Mouse (Mus musculus) E14TG2a.4 (cell line): ENCODE data around the gene Kcnk7.
"Not testable (repeated sequence)": the region's sequence is repeated elsewhere in the genome, so short reads cannot be mapped to it uniquely, and the experiment has no call there.

Source experiments
- H3K27me3 ChIP-seq: 2 replicates; pipeline ENCODE4 v1.6.1; 2014; ENCODE audit warnings: low read length, control low read depth; ENCODE audit not compliant: insufficient read depth
- H3K36me3 ChIP-seq: 2 replicates; pipeline ENCODE4 v1.6.1; 2014; ENCODE audit warnings: low read length, control low read depth; ENCODE audit not compliant: insufficient read depth
- H3K4me1 ChIP-seq: replicated peaks from 2 replicates; pipeline ENCODE4 v1.6.1; 2014; ENCODE audit warnings: low read depth, low read length, control low read depth
- H3K4me3 ChIP-seq: replicated peaks from 2 replicates; pipeline ENCODE4 v1.5.1; 2014; ENCODE audit warnings: mild to moderate bottlenecking, low read length
- H3K9me3 ChIP-seq: 2 replicates; pipeline ENCODE4 v1.6.1; 2014; ENCODE audit warnings: low read length, control low read depth
- CTCF ChIP-seq: conservative IDR thresholded peaks from 2 replicates; pipeline ENCODE4 v1.5.1; 2014; ENCODE audit warnings: low read length
- NANOG ChIP-seq: IDR thresholded peaks from 2 replicates; pipeline ENCODE4 v1.6.1; 2014; ENCODE audit warnings: borderline replicate concordance, low read length, mixed read lengths
- POU5F1 ChIP-seq: IDR thresholded peaks from 2 replicates; pipeline ENCODE4 v1.6.1; 2014; ENCODE audit warnings: low read length, borderline replicate concordance

The Kcnk7 gene

DNA sequence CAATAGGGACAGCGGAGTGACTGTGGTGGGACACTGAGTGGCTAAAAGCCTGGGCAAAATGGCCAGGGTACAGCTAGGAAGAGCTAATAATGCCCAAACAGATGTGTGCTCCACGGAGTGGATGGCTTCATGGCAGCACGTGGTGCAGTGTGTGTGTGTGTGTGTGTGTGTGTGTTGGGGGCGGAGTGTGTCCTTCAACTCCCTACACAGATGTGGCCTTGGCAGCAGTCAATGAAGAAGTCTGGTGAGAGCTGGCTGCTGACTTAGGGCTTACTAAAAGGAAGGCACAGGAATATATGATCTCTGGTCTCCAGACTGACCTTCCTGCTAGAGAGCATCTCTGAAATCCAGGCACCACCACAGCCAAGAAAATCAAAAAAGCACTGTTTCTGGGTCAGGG lies 35.8 kb upstream of the Kcnk7 start:
- H3K9me3 ChIP-seq: no peaks in the 10 kb centered on the region
- TF ChIP-seq NANOG (no peak), CTCF (no peak), POU5F1 (no peak)
- H3K4me1 ChIP-seq: peaks cover 41% of the 10 kb centered on the region
- H3K36me3 ChIP-seq: peaks cover 88% of the 10 kb centered on the region
- no peak overlapping the region for H3K4me3 ChIP-seq
- no peaks in the 10 kb centered on the region for H3K27me3 ChIP-seq

DNA sequence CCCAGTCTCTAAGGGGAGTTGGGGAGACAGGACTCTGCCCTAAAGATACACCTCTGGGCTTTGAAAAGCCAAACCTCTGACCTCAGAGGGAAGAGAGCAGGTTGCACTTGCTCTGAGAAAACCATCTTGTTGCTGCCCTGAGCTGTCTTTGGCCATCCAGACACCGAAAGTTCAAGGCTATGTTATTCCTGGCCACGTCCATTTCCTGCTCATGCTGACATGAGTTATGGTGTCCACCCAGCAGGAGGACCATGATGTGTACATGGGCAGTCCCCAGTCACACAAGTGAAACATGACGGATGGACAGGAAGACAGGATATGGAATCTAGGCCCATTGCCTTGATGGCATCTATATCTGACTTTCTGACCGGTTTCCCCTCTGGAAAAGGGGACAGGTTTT lies 23.7 kb upstream of the Kcnk7 start:
- Histone ChIP-seq H3K27me3 (no peaks in the 10 kb centered on the region), H3K36me3 (peaks cover 97% of the 10 kb centered on the region), H3K4me3 (no peak overlapping the region), H3K4me1 (peaks cover 13% of the 10 kb centered on the region), H3K9me3 (no peaks in the 10 kb centered on the region)
- TF ChIP-seq CTCF (no peak), POU5F1 (no peak), NANOG (no peak)

DNA sequence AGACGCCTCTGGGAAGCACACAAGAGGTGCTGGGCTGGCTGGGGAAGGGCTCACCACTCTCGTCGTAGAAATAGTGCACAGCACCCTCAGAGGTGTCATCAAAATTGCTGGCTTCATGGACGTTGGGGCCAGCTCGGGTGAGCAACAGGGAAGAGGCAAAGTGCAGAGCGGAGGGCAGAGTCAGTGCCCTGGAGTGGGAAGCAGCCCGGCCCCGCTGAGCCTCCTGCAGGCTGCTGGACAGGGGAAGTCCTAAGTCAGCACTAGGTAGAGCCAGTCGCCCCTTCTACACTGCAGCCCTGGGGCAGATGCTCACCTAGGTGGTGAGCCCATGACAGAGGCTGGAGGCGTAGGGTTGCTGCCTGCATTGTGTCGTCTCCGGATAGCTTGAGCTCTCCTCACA lies 19.9 kb upstream of the Kcnk7 start:
- peaks cover 37% of the 10 kb centered on the region for H3K4me1 ChIP-seq
- H3K36me3 ChIP-seq: peaks cover 82% of the 10 kb centered on the region
- no peak for TF ChIP-seq CTCF
- H3K4me3 ChIP-seq: no peak overlapping the region
- no peaks in the 10 kb centered on the region for H3K9me3 ChIP-seq
- no peaks in the 10 kb centered on the region for H3K27me3 ChIP-seq

DNA sequence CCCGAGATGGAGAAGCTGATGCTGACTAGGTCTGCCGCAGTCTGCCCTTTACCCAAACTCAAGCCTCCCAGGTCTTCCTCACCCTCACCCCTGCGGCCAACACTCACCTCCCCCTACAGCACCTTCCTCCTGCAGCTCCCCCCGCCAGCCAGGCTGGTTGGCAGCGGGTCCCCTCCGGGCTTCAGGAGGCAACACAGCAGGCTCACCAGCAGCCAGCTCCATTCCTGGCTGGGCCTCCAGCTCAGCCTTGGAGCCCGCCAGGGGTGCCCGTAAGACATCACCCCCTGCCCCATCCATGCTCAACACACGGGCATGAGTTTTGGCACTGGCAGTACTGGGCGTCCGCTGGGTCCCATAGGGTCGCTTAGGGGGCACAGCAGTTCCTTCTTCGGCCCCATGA lies 19.2 kb upstream of the Kcnk7 start:
- no peaks in the 10 kb centered on the region for H3K27me3 ChIP-seq
- peaks cover 75% of the 10 kb centered on the region for H3K36me3 ChIP-seq
- H3K9me3 ChIP-seq: no peaks in the 10 kb centered on the region
- H3K4me1 ChIP-seq: peaks cover 43% of the 10 kb centered on the region
- H3K4me3 ChIP-seq: peak overlapping the region; percentile 67
- TF ChIP-seq NANOG (no peak), POU5F1 (no peak), CTCF (no peak)

DNA sequence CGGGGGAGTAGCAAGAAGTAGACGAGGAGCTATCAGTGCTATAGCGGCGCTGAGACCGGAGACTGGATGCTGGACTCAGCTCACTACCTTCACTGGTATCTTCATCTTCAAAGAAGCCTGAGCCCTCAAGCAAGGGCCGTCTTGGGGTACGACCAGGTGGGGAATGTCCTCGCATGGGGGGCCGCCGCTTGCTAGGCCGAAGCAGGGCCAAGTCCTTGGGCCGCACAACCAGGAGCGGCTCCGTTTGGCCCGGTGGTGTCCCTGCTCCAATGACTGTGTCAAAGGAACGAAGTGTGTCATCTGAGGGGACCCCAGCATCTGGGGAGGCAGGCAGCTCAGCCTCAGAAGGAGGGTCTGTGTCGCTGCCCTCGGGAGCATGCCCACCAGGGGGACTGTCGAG lies 18.7 kb upstream of the Kcnk7 start:
- Histone ChIP-seq H3K4me3 (peak overlapping the region; percentile 67), H3K27me3 (no peaks in the 10 kb centered on the region), H3K4me1 (peaks cover 47% of the 10 kb centered on the region), H3K9me3 (no peaks in the 10 kb centered on the region), H3K36me3 (peaks cover 71% of the 10 kb centered on the region)
- TF ChIP-seq CTCF (no peak), POU5F1 (no peak), NANOG (no peak)

DNA sequence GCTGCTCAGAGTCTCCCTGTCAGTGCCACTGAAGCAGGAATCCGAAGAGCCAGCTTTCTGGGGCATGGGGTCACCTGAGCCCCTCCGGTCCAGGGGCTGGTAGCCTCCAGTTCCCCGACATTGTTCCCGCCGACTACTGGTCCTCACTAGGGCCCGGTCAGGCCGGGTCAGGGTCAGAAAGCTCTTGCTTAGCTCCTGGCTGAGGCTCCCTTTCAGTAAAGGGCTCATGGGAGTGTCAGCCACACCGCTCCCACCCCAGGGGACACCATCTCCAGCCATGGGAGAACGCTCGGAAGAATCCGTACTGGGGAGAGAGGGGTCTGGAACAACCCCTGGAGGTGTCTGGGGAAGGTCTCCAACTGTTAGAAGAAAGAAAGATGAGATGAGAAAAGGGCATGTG lies 18.3 kb upstream of the Kcnk7 start:
- peaks cover 52% of the 10 kb centered on the region for H3K4me1 ChIP-seq
- H3K9me3 ChIP-seq: no peaks in the 10 kb centered on the region
- TF ChIP-seq POU5F1 (no peak), CTCF (no peak), NANOG (no peak)
- H3K4me3 ChIP-seq: peak overlapping the region; percentile 67; the same call in 1 of the 2 replicates
- H3K27me3 ChIP-seq: no peaks in the 10 kb centered on the region
- peaks cover 71% of the 10 kb centered on the region for H3K36me3 ChIP-seq

DNA sequence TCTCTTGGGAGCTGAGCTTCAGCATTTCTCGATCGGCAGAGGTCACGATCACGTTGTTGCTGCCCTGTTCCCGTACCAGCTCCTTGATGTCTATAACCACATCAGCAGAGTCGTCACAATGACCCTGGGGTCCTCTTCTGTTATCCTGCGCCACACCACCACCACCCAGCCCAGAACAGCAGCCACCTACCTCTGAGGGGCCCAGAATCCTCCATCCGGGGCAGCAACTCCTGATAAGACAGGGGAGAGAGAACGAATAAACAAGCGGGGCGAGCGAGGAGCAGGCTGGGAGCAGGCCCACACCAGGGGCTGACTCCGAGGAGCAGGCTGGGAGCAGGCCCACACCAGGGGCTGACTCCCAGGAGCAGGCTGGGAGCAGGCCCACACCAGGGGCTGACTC lies 17.7 kb upstream of the Kcnk7 start:
- H3K4me1 ChIP-seq: peaks cover 58% of the 10 kb centered on the region
- no peaks in the 10 kb centered on the region for H3K27me3 ChIP-seq
- H3K4me3 ChIP-seq: no peak overlapping the region
- TF ChIP-seq CTCF: no peak
- TF ChIP-seq POU5F1: no peak
- H3K9me3 ChIP-seq: no peaks in the 10 kb centered on the region
- H3K36me3 ChIP-seq: peaks cover 71% of the 10 kb centered on the region

DNA sequence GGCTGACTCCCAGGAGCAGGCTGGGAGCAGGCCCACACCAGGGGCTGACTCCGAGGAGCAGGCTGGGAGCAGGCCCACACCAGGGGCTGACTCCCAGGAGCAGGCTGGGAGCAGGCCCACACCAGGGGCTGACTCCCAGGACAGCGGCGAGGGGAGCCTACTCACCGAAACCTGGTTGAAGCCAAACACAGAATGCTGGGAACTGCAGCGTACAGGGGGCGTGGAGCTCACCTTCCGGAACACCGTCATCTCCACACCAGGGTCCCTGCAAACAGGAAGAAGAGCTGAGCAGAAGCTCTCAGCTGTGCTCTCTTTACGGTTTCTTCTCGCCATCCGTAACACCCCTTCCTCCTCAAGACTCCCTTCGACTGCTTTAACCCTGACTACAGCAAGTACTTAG lies 17.2 kb upstream of the Kcnk7 start:
- not testable (repeated sequence) for H3K9me3 ChIP-seq, H3K27me3 ChIP-seq
- Histone ChIP-seq H3K4me3 (peak overlapping the region; percentile 96; the same call in 1 of the 2 replicates), H3K36me3 (peaks cover 71% of the 10 kb centered on the region), H3K4me1 (peaks cover 63% of the 10 kb centered on the region)

DNA sequence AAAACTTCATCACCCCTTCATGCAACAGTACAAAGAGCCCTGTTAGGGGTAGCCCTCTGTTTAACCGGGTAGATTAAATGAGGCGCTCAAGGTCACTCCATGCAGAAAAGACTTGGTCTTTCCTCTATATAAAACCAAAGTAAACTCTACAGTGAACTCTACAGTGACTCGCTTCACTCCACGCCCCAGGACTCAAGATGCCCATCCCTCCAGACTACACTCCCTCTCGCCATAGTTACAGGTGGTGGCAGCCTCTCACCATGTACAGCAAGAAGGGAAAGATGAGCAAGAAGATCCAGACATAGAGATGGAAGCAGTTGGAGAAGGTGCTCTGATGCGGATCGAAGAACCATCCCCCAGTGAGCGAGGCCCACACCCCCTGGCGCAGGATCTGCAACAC lies 16.4 kb upstream of the Kcnk7 start:
- no peaks in the 10 kb centered on the region for H3K27me3 ChIP-seq
- peaks cover 68% of the 10 kb centered on the region for H3K36me3 ChIP-seq
- TF ChIP-seq NANOG: no peak
- TF ChIP-seq POU5F1: no peak
- no peak for TF ChIP-seq CTCF
- no peaks in the 10 kb centered on the region for H3K9me3 ChIP-seq
- H3K4me1 ChIP-seq: peaks cover 70% of the 10 kb centered on the region
- H3K4me3 ChIP-seq: peak overlapping the region; percentile 96
